Mouse (Mus musculus) lung, postnatal 0 days (tissue): ENCODE measurements around the gene Erc2. TPM values are rescaled to one million over a fixed set of nuclear protein-coding genes. Genes with fewer than 3 reads are reported as not detected.

Experiments
- ATAC-seq: fragments of 200-750 bp; cut with Nextera tagmentation; 2 replicates; pipeline ENCODE4 v1.8.0; 2017; ENCODE audit warnings: moderate library complexity
- DNase-seq: peaks from one replicate; pipeline ENCODE4 v3.0.0-alpha.2; 2016; ENCODE audit warnings: low spot score
- H3K27ac ChIP-seq: fragments of 300-500 bp; sonication (generic); 2 replicates; pipeline ENCODE4 v1.5.1; 2014; ENCODE audit warnings: antibody characterized with exemption, mild to moderate bottlenecking, low read length, mixed read lengths
- H3K27me3 ChIP-seq: fragments of 300-500 bp; sonication (generic); replicated peaks from 2 replicates; pipeline ENCODE4 v1.6.1; 2014; ENCODE audit warnings: low read length, mixed read lengths; ENCODE audit not compliant: insufficient read depth
- H3K36me3 ChIP-seq: fragments of 300-500 bp; sonication (generic); 2 replicates; pipeline ENCODE4 v1.6.1; 2014; ENCODE audit warnings: low read length, mixed read lengths; ENCODE audit not compliant: insufficient read depth
- H3K4me1 ChIP-seq: fragments of 300-500 bp; sonication (generic); 2 replicates; pipeline ENCODE4 v1.6.1; 2014; ENCODE audit warnings: antibody characterized with exemption, low read depth, low read length, mixed read lengths; ENCODE audit not compliant: insufficient read depth
- H3K4me2 ChIP-seq: fragments of 300-500 bp; sonication (generic); replicated peaks from 2 replicates; pipeline ENCODE4 v1.6.1; 2014; ENCODE audit warnings: low read depth, mild to moderate bottlenecking, low read length, moderate library complexity, mixed read lengths
- H3K4me3 ChIP-seq: fragments of 300-500 bp; sonication (generic); 2 replicates; pipeline ENCODE4 v1.5.1; 2014; ENCODE audit warnings: low read depth, low read length
- H3K9ac ChIP-seq: fragments of 300-500 bp; sonication (generic); replicated peaks from 2 replicates; pipeline ENCODE4 v1.6.1; 2014; ENCODE audit warnings: low read depth, mild to moderate bottlenecking
- H3K9me3 ChIP-seq: fragments of 300-500 bp; sonication (generic); 2 replicates; pipeline ENCODE4 v1.6.1; 2016; ENCODE audit warnings: low read length, mixed read lengths
- CTCF ChIP-seq: IDR thresholded peaks from 2 replicates; pipeline ENCODE4 v1.5.1; 2016; ENCODE audit warnings: antibody characterized with exemption, mild to moderate bottlenecking
- EP300 ChIP-seq: IDR thresholded peaks from 2 replicates; pipeline ENCODE4 v1.6.1; 2016; ENCODE audit warnings: antibody characterized with exemption, mild to moderate bottlenecking, control low read depth
- WGBS: fragments of 180-500 bp; shearing (Covaris S2); extraction: QIAGEN DNeasy Blood & Tissue Kit; methylation state at CpG from one replicate; pipeline ENCODE4 v1.1.7; 2014; 5-methylcytosine and 5-hydroxymethylcytosine counted together
- polyA plus RNA-seq: library from polyadenylated mRNA; unstranded; fragments of >200 nt; fragmentation: Nextera tagmentation; extraction: Ambion mirVana; gene quantifications from 2 replicates; pipeline ENCODE4 v1.2.1, GENCODE M21; 2015

The Erc2 gene
- polyA plus RNA-seq, 1 experiment from 2014 or later, result 1.9 TPM

DNA sequence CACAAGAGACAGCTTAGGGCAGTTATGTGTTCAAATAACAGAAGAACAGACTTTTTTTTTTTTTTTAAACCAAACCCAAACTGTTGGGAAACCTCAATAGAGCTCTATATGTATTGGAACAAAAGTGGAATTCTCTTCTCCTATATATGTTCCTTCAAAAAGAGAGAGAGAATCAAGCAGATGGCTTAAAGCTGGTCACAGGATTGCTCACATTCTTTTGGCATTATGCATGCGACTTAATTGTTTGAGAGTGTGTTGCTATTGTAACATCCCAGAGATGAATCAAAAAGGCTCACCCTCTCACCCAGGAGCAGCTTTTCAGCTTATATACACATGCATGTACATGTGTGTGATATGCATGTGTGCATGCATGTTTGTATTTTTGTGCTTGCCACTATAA, 903.3 kb downstream of the Erc2 start:
- peak; percentile 28 for DNase-seq
- H3K27ac ChIP-seq, result no peak overlapping the region
- H3K9me3 ChIP-seq, result no peaks in the 10 kb centered on the region
- H3K27me3 ChIP-seq, result no peaks in the 10 kb centered on the region
- no peak overlapping the region for H3K4me2 ChIP-seq
- TF ChIP-seq CTCF, result no peak
- no peak for TF ChIP-seq EP300
- no peak overlapping the region for H3K4me3 ChIP-seq
- no peak overlapping the region for H3K9ac ChIP-seq
- no peaks in the 10 kb centered on the region for H3K36me3 ChIP-seq
- ATAC-seq, result no peak
- H3K4me1 ChIP-seq, result no peaks in the 10 kb centered on the region
- WGBS, result 54% methylated on average over 1 of the region's 1 CpGs

Other genes starting within 250 kb of the Erc2 start
- 11.8 and 15.0 TPM in 2 replicates for gene Fam208a, start 193.6 kb upstream of the Erc2 start, polyA plus RNA-seq
- 4.9 and 5.1 TPM in 2 replicates for gene Ccdc66, start 114.0 kb upstream of the Erc2 start, polyA plus RNA-seq